Mouse (Mus musculus) hindbrain, postnatal 0 days (tissue): ENCODE measurements around the gene Kcnd2. TPM values are rescaled to one million over a fixed set of nuclear protein-coding genes. Genes with fewer than 3 reads are reported as not detected.
A peak's percentile ranks its signal among the peaks of the same experiment; 100 is the strongest.
"Not testable (repeated sequence)": the region's sequence is repeated elsewhere in the genome, so short reads cannot be mapped to it uniquely, and the experiment has no call there.

Experiments used
- ATAC-seq: fragments of 200-750 bp; cut with Nextera tagmentation; 2 replicates; pipeline ENCODE4 v1.8.0; 2017; ENCODE audit warnings: mild to moderate bottlenecking, moderate TSS enrichment, moderate library complexity
- DNase-seq: peaks from one replicate; pipeline ENCODE4 v3.0.0-alpha.2; 2015; ENCODE audit warnings: low spot score
- H3K27ac ChIP-seq: fragments of 300-500 bp; sonication (generic); 2 replicates; pipeline ENCODE4 v1.5.1; 2014; ENCODE audit warnings: mild to moderate bottlenecking
- H3K27me3 ChIP-seq: fragments of 300-500 bp; sonication (generic); 2 replicates; pipeline ENCODE4 v1.6.1; 2014; ENCODE audit warnings: low read length, mixed read lengths; ENCODE audit not compliant: insufficient read depth
- H3K36me3 ChIP-seq: fragments of 300-500 bp; sonication (generic); 2 replicates; pipeline ENCODE4 v1.6.1; 2014; ENCODE audit warnings: low read length, mixed read lengths; ENCODE audit not compliant: insufficient read depth
- H3K4me1 ChIP-seq: fragments of 300-500 bp; sonication (generic); 2 replicates; pipeline ENCODE4 v1.6.1; 2014; ENCODE audit warnings: antibody characterized with exemption, low read length, mixed read lengths; ENCODE audit not compliant: insufficient read depth
- H3K4me2 ChIP-seq: fragments of 300-500 bp; sonication (generic); 2 replicates; pipeline ENCODE4 v1.6.1; 2014; ENCODE audit warnings: low read depth, mild to moderate bottlenecking, low read length, moderate library complexity, mixed read lengths
- H3K4me3 ChIP-seq: fragments of 300-500 bp; sonication (generic); 2 replicates; pipeline ENCODE4 v1.5.1; 2014; ENCODE audit warnings: low read length
- H3K9ac ChIP-seq: fragments of 300-500 bp; sonication (generic); replicated peaks from 2 replicates; pipeline ENCODE4 v1.6.1; 2014; ENCODE audit warnings: mild to moderate bottlenecking, low read length, moderate library complexity, mixed read lengths
- H3K9me3 ChIP-seq: fragments of 300-500 bp; sonication (generic); 2 replicates; pipeline ENCODE4 v1.6.1; 2016; ENCODE audit warnings: low read length, mixed read lengths
- CTCF ChIP-seq: IDR thresholded peaks from 2 replicates; pipeline ENCODE4 v1.5.1; 2016; ENCODE audit warnings: antibody characterized with exemption, control low read depth, low read depth
- WGBS: fragments of 180-500 bp; shearing (Covaris S2); extraction: QIAGEN DNeasy Blood & Tissue Kit; methylation state at CpG from one replicate; pipeline ENCODE4 v1.1.7; 2014; 5-methylcytosine and 5-hydroxymethylcytosine counted together
- polyA plus RNA-seq: library from polyadenylated mRNA; unstranded; fragments of >200 nt; fragmentation: Nextera tagmentation; extraction: Ambion mirVana; gene quantifications from 2 replicates; pipeline ENCODE4 v1.2.1, GENCODE M21; 2015
- total RNA-seq: library from RNA; depleted of rRNA; stranded (reverse); fragments of >200 nt; gene quantifications from 2 replicates; pipeline ENCODE4 v1.2.3, GENCODE M21; 2014

The Kcnd2 gene
- total and polyA plus RNA-seq, 2 experiments from 2014 or later = 41.9 to 87.7 TPM

- Histone ChIP-seq H3K4me3 (no peak overlapping the region), H3K4me2 (no peak overlapping the region), H3K27ac (no peak overlapping the region), H3K36me3 (no peaks in the 10 kb centered on the region), H3K9ac (no peak overlapping the region), H3K4me1 (0 out of 2 replicates have a peak, but pooled peaks cover 2% of the 10 kb centered on the region), H3K27me3 (no peaks in the 10 kb centered on the region), H3K9me3 (no peaks in the 10 kb centered on the region)
- DNase-seq (no peak), ATAC-seq (no peak)
- WGBS = 84% methylated on average over 3 of the region's 3 CpGs
- no peak for TF ChIP-seq CTCF
Observed at GRCm38 (mm10) chr6:21310159-21310558, 94.9 kb downstream of the Kcnd2 start.

GRCm38 (mm10) chr6:21321407-21321806 lies 106.1 kb downstream of the Kcnd2 start:
- no peak overlapping the region for H3K4me3 ChIP-seq
- H3K9me3 ChIP-seq = no peaks in the 10 kb centered on the region
- WGBS = 78% methylated on average over 6 of the region's 6 CpGs
- no peaks in the 10 kb centered on the region for H3K27me3 ChIP-seq
- no peaks in the 10 kb centered on the region for H3K4me1 ChIP-seq
- no peak overlapping the region for H3K4me2 ChIP-seq
- no peak overlapping the region for H3K9ac ChIP-seq
- no peak for ATAC-seq
- no peak overlapping the region for H3K27ac ChIP-seq
- DNase-seq = no peak
- H3K36me3 ChIP-seq = no peaks in the 10 kb centered on the region
- no peak for TF ChIP-seq CTCF

GRCm38 (mm10) chr6:21322211-21322610 lies 106.9 kb downstream of the Kcnd2 start:
- WGBS = 85% methylated on average over 4 of the region's 4 CpGs
- Histone ChIP-seq H3K4me2 (no peak overlapping the region), H3K4me1 (no peaks in the 10 kb centered on the region), H3K9me3 (no peaks in the 10 kb centered on the region), H3K27me3 (no peaks in the 10 kb centered on the region), H3K36me3 (no peaks in the 10 kb centered on the region), H3K4me3 (no peak overlapping the region), H3K27ac (no peak overlapping the region), H3K9ac (no peak overlapping the region)
- TF ChIP-seq CTCF = no peak
- DNase-seq (no peak), ATAC-seq (no peak)

DNA sequence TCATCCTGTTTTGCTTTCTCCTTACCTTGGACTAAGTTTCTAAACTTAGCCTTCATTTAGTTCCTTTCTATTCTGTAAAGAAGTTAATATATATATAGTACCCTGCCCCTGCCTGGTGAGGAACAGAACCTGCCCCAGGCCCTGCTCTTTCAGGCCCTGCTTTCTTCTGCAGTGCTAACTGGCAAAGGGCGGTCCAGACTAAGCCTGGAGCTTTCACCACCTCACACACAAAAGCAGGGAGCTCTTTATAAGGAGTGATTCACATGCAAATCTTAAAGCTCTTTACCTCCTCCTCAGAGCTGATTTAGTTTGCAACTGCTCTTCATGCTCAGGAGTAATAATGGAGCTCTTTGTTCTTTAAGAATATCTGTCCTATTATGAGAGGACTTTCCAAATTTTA lies 109.9 kb downstream of the Kcnd2 start:
- ATAC-seq = no peak
- WGBS = 18% methylated on average over 1 of the region's 1 CpGs
- TF ChIP-seq CTCF = no peak

GRCm38 (mm10) chr6:21327081-21327737 lies 111.9 kb downstream of the Kcnd2 start:
- no peaks in the 10 kb centered on the region for H3K4me1 ChIP-seq
- no peaks in the 10 kb centered on the region for H3K27me3 ChIP-seq
- H3K9me3 ChIP-seq = no peaks in the 10 kb centered on the region
- H3K4me3 ChIP-seq = no peak overlapping the region
- WGBS = 52% methylated on average over 4 of the region's 4 CpGs
- H3K4me2 ChIP-seq = no peak overlapping the region
- TF ChIP-seq CTCF = no peak
- H3K9ac ChIP-seq = no peak overlapping the region
- no peak overlapping the region for H3K27ac ChIP-seq
- DNase-seq (no peak), ATAC-seq (no peak)
- H3K36me3 ChIP-seq = no peaks in the 10 kb centered on the region

More for the DNA sequence above, 109.9 kb downstream of the Kcnd2 start:
- Histone ChIP-seq H3K36me3 (no peaks in the 10 kb centered on the region), H3K27ac (peak overlapping the region; percentile 48; the same call in 1 of the 2 replicates), H3K4me2 (no peak overlapping the region), H3K27me3 (no peaks in the 10 kb centered on the region), H3K9me3 (no peaks in the 10 kb centered on the region), H3K4me3 (no peak overlapping the region), H3K4me1 (no peaks in the 10 kb centered on the region), H3K9ac (no peak overlapping the region)
- peak; percentile 15 for DNase-seq

- not testable (repeated sequence) for H3K4me1 ChIP-seq, H3K27ac ChIP-seq, H3K9ac ChIP-seq, H3K9me3 ChIP-seq, H3K4me3 ChIP-seq, DNase-seq, H3K36me3 ChIP-seq, ATAC-seq, H3K27me3 ChIP-seq, H3K4me2 ChIP-seq
- WGBS = 64% methylated on average over 3 of the region's 3 CpGs
Observed at GRCm38 (mm10) chr6:21385298-21385697, 170.0 kb downstream of the Kcnd2 start.

GRCm38 (mm10) chr6:21391776-21392175 lies 176.5 kb downstream of the Kcnd2 start:
- Histone ChIP-seq H3K9ac (no peak overlapping the region), H3K27me3 (no peaks in the 10 kb centered on the region), H3K9me3 (no peaks in the 10 kb centered on the region), H3K4me1 (no peaks in the 10 kb centered on the region), H3K4me2 (no peak overlapping the region), H3K36me3 (no peaks in the 10 kb centered on the region), H3K4me3 (no peak overlapping the region), H3K27ac (no peak overlapping the region)
- no peak for TF ChIP-seq CTCF
- DNase-seq (peak; percentile 7), ATAC-seq (no peak)
- 85% methylated on average over 4 of the region's 4 CpGs for WGBS
